Mouse (Mus musculus): ENCODE measurements at regions not wholly inside any gene's neighbourhood (a gene's known extent, or its start where the extent isn't known, plus 50 kb on each side); places are given as distances from the start of the nearest gene placed in this dataset.
A peak's percentile ranks its signal among the peaks of the same experiment; 100 is the strongest.

- peak; percentile 59 for TF ChIP-seq CTCF (IDR thresholded peaks at IDR 0.05)
- TF ChIP-seq EP300 (IDR thresholded peaks at IDR 0.05): no peak
These were observed 118.0 kb upstream of the Nebl start for GRCm38 (mm10) chr2:17849267-17849666.

Measured in lung, postnatal 0 days (tissue).